Mouse (Mus musculus): ENCODE results near the gene Rab14.

- TF ChIP-seq POLR2A (IDR thresholded peaks at IDR 0.05; ENCODE audit: control insufficient read depth, extremely low read depth, insufficient read depth, low read length, poor library complexity) (no peak), CTCF (IDR thresholded peaks at IDR 0.05; ENCODE audit: borderline replicate concordance, control insufficient read depth, extremely low read depth, insufficient read depth, low read length, poor library complexity) (no peak)
Observed at GRCm38 (mm10) chr2:35216701-35217100, 15.8 kb upstream of the Rab14 start.

Measured in thymus, adult 2 months (tissue).